Mouse (Mus musculus) G1E (cell line): ENCODE results near the gene Thop1.

Experiments used
- CTCF ChIP-seq: IDR thresholded peaks from 2 replicates; pipeline ENCODE4 v1.5.1; 2012; ENCODE audit warnings: low read depth, low read length, inconsistent platforms, mixed read lengths
- POLR2AphosphoS5 ChIP-seq: IDR thresholded peaks from 2 replicates; pipeline ENCODE4 v1.6.1; 2012; ENCODE audit warnings: low read depth, low read length, inconsistent platforms; ENCODE audit not compliant: insufficient replicate concordance

DNA sequence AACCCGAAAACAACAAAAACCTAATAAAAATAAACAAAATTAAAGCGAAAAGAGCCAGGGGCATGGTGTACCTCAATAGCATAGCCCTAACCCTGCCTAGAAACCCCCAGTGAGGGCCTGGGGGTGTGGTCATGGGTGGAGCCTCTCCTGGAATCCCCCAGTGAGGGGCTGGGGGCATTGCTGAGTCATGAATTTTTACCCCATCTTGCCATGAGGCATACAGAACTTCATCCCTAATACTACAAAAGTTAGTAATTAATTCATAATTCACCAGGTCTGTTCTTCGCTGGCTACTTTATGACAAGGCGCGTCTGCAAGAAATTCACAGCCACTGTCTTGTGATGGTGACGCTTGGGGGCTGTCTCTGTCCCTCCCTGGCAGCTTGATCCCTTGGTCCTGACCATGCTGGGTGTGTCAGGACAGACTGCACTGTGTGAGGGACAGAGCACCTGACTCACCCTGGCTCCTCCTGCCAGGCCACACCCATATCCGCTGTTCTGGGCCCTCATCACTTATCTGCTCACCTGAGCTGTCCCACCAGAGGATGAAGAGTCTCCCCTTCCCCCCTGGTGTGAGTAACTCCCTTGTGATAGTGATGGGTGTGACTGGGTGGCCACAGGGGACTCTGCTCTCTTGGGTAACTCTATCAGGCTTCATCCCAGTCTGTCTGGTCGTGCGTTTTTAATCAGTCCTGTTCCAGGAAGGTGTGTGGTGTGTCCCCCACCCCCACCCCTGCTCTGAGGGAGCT is 25.3 kb downstream of the Thop1 start:
- TF ChIP-seq CTCF = no peak
- no peak for TF ChIP-seq POLR2AphosphoS5
